Mouse (Mus musculus) spleen, adult 2 months (tissue): ENCODE results near the gene Cpeb1.

Source experiments
- CTCF ChIP-seq: fragments of 200-500 bp; IDR thresholded peaks from 2 replicates; pipeline ENCODE4 v1.5.1; 2011; ENCODE audit warnings: mild to moderate bottlenecking, inconsistent platforms; ENCODE audit not compliant: insufficient read depth, insufficient read length, insufficient replicate concordance; ENCODE audit errors: extremely low read depth
- POLR2A ChIP-seq: fragments of 200-500 bp; IDR thresholded peaks from 2 replicates; pipeline ENCODE4 v1.6.1; 2011; ENCODE audit warnings: low read depth, low read length, inconsistent platforms

DNA sequence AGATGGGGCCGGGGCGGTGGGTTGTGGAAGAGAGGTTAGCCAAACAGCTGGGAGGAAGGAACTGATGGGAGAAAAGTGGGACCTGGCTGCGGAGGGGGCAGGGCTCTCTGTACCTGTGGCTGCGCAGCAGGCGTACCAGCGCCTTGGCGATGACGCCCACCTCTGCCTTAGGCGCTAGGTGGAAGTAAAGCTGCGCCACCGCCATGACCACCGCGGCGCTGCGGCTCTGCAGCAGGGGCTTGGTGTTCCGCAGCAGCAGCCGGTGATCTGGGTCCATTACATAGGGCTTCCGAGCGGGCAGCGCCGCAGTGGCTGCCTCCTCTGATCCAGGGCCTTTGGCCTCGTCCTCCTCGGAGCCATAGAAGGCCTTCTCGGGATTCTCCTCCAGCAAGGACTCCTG, 21.6 kb upstream of the Cpeb1 start:
- TF ChIP-seq POLR2A (no peak), CTCF (no peak)
